Mouse (Mus musculus): ENCODE data around the gene Dok7.

GRCm38 (mm10) chr5:35116002-35116401 lies 59.4 kb downstream of the Dok7 start:
- TF ChIP-seq POLR2A (IDR thresholded peaks at IDR 0.05; ENCODE audit: low read depth, low read length), result no peak
- no peak for TF ChIP-seq GABPA (IDR thresholded peaks at IDR 0.05; ENCODE audit: insufficient replicate concordance, low read depth, low read length)
- no peak for TF ChIP-seq MYC (IDR thresholded peaks at IDR 0.05; ENCODE audit: low read depth, low read length)
- TF ChIP-seq RAD21 (IDR thresholded peaks at IDR 0.05; ENCODE audit: low read depth, low read length), result no peak
- TF ChIP-seq CTCF (conservative IDR thresholded peaks at IDR 0.05 in 1 of 2, IDR thresholded peaks at IDR 0.05 in 1 of 2; ENCODE audit: low read depth in 2 of 2, low read length in 2 of 2), result no peak
- no peak for TF ChIP-seq USF2 (conservative IDR thresholded peaks at IDR 0.05; ENCODE audit: low read depth, low read length)
- TF ChIP-seq EP300 (IDR thresholded peaks at IDR 0.05; ENCODE audit: low read length), result no peak
- no peak for TF ChIP-seq JUND (conservative IDR thresholded peaks at IDR 0.05; ENCODE audit: low read depth, low read length)
- TF ChIP-seq USF1 (IDR thresholded peaks at IDR 0.05; ENCODE audit: low read depth, low read length), result no peak
- no peak for TF ChIP-seq MXI1 (IDR thresholded peaks at IDR 0.05; ENCODE audit: low read depth, low read length)
- TF ChIP-seq KAT2A (IDR thresholded peaks at IDR 0.05; ENCODE audit: insufficient replicate concordance, low read length), result no peak
- no peak for TF ChIP-seq ETS1 (conservative IDR thresholded peaks at IDR 0.05; ENCODE audit: low read depth, low read length)
- TF ChIP-seq UBTF (IDR thresholded peaks at IDR 0.05; ENCODE audit: low read depth, low read length), result no peak
- no peak for TF ChIP-seq MEF2A (IDR thresholded peaks at IDR 0.05; ENCODE audit: borderline replicate concordance, low read depth, low read length)
